Mouse (Mus musculus) liver, embryonic 14.5 days (tissue): ENCODE results near the gene Camk2d. TPM values are rescaled to one million over a fixed set of nuclear protein-coding genes. Genes with fewer than 3 reads are reported as not detected.

Source experiments
- ATAC-seq: fragments of 200-750 bp; cut with Nextera tagmentation; 2 replicates; pipeline ENCODE4 v1.8.0; 2017; ENCODE audit warnings: moderate number of reproducible peaks, mild to moderate bottlenecking, moderate library complexity; ENCODE audit not compliant: insufficient read depth
- DNase-seq, 3 experiments: peaks; one replicate each; pipeline ENCODE4 v3.0.0-alpha.2; 2012 to 2013; ENCODE audit warnings: low read depth in 3 of 3, low spot score in 3 of 3
- H3K27ac ChIP-seq: fragments of 300-500 bp; sonication (generic); 2 replicates; pipeline ENCODE4 v1.5.1; 2014; ENCODE audit warnings: moderate library complexity, mild to moderate bottlenecking, control low read depth, inconsistent platforms
- H3K27me3 ChIP-seq: fragments of 300-500 bp; sonication (generic); 2 replicates; pipeline ENCODE4 v1.6.1; 2014; ENCODE audit warnings: mild to moderate bottlenecking, low read length, moderate library complexity; ENCODE audit not compliant: control insufficient read depth, insufficient read depth
- H3K36me3 ChIP-seq: fragments of 300-500 bp; sonication (generic); replicated peaks from 2 replicates; pipeline ENCODE4 v1.6.1; 2014; ENCODE audit warnings: low read depth; ENCODE audit not compliant: control insufficient read depth, insufficient read depth
- H3K4me1 ChIP-seq, 2 experiments: fragments of 200-500 bp in 1 of 2; fragments of 300-500 bp in 1 of 2; sonication (generic) in 1 of 2; replicated peaks; 2 replicates each; pipeline ENCODE4 v1.6.1; 2012 to 2014; ENCODE audit warnings: antibody characterized with exemption in 1 of 2, inconsistent platforms in 1 of 2, low read length in 1 of 2; ENCODE audit not compliant: control insufficient read depth in 2 of 2, insufficient read depth in 2 of 2
- H3K4me2 ChIP-seq: fragments of 300-500 bp; sonication (generic); 2 replicates; pipeline ENCODE4 v1.6.1; 2014; ENCODE audit warnings: low read depth, mild to moderate bottlenecking, control low read depth, moderate library complexity
- H3K4me3 ChIP-seq, 2 experiments: fragments of 200-500 bp in 1 of 2; fragments of 300-500 bp in 1 of 2; sonication (generic) in 1 of 2; 2 replicates each; pipeline ENCODE4 v1.5.1; 2012 to 2014; ENCODE audit warnings: low read depth in 2 of 2, low read length in 2 of 2, mild to moderate bottlenecking in 2 of 2, control low read depth in 1 of 2, inconsistent platforms in 1 of 2, moderate library complexity in 1 of 2; ENCODE audit not compliant: insufficient read depth in 1 of 2
- H3K9ac ChIP-seq: fragments of 300-500 bp; sonication (generic); replicated peaks from 2 replicates; pipeline ENCODE4 v1.6.1; 2014; ENCODE audit warnings: mild to moderate bottlenecking, control low read depth, moderate library complexity
- H3K9me3 ChIP-seq: fragments of 300-500 bp; sonication (generic); 2 replicates; pipeline ENCODE4 v1.6.1; 2016; ENCODE audit warnings: low read length, mixed read lengths; ENCODE audit not compliant: control insufficient read depth
- CTCF ChIP-seq: IDR thresholded peaks from 2 replicates; pipeline ENCODE4 v1.5.1; 2016; ENCODE audit warnings: antibody characterized with exemption, low read depth, control low read depth
- EP300 ChIP-seq: IDR thresholded peaks from 2 replicates; pipeline ENCODE4 v1.6.1; 2016; ENCODE audit warnings: antibody characterized with exemption, low read depth
- WGBS: fragments of 180-500 bp; shearing (Covaris S2); extraction: QIAGEN DNeasy Blood & Tissue Kit; methylation state at CpG from one replicate; pipeline ENCODE4 v1.1.7; 2014; ENCODE audit not compliant: insufficient replicate concordance; 5-methylcytosine and 5-hydroxymethylcytosine counted together
- polyA plus RNA-seq, 2 experiments: library from polyadenylated mRNA; depleted of rRNA in 1 of 2; stranded (reverse) in 1 of 2; unstranded in 1 of 2; fragments of >200 nt; fragmentation: Nextera tagmentation in 1 of 2; extraction: Ambion mirVana in 1 of 2; gene quantifications; 2 replicates each; pipeline versions ENCODE4 v1.2.1 to v1.2.3; 2012 to 2014

Gene Camk2d
- polyA plus RNA-seq, 2 experiments = 2.2 to 3.7 TPM

DNA sequence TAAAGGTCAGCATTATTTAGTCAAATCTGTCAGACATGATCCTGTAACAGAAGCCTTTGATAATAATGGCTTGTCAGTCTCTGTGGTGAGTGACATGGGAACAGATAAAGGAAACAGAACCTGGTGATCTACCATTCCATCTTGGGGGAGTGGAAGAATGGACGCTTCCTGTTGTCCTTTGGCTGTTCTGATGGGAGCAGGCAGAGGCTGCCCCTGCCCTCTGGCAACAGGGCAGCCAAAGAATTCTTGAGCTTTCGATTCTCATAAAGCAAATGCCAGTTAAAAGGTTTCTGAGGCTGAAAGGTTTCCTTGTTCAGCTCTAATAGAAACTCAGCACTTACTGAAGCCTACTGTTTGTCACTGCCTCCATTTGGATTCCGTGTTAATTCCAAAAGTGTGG is 60.1 kb downstream of the Camk2d start:
- Histone ChIP-seq H3K4me2 (no peak overlapping the region), H3K36me3 (no peaks in the 10 kb centered on the region), H3K9ac (no peak overlapping the region), H3K27me3 (no peaks in the 10 kb centered on the region), H3K27ac (no peak overlapping the region), H3K4me3 (no peak overlapping the region), H3K4me1 (no peaks in the 10 kb centered on the region; a peak in 1 of 4 replicates), H3K9me3 (no peaks in the 10 kb centered on the region)
- TF ChIP-seq CTCF (no peak), EP300 (no peak)
- 61% methylated on average over 3 of the region's 3 CpGs for WGBS
- ATAC-seq (no peak), DNase-seq (no peak)

- TF ChIP-seq EP300 (no peak), CTCF (no peak)
- ATAC-seq (no peak), DNase-seq (no peak)
- Histone ChIP-seq H3K4me2 (no peak overlapping the region), H3K4me1 (no peaks in the 10 kb centered on the region; a peak in 1 of 4 replicates), H3K4me3 (no peak overlapping the region), H3K9me3 (no peaks in the 10 kb centered on the region), H3K36me3 (no peaks in the 10 kb centered on the region), H3K27me3 (no peaks in the 10 kb centered on the region), H3K27ac (no peak overlapping the region), H3K9ac (no peak overlapping the region)
- WGBS = 21% methylated on average over 4 of the region's 4 CpGs
These were observed 61.8 kb downstream of the Camk2d start for GRCm38 (mm10) chr3:126657895-126658294.

- 28% methylated on average over 10 of the region's 10 CpGs for WGBS
- H3K4me3 ChIP-seq = no peak overlapping the region
- no peaks in the 10 kb centered on the region for H3K9me3 ChIP-seq
- TF ChIP-seq EP300 (no peak), CTCF (no peak)
- ATAC-seq = no peak
- H3K4me1 ChIP-seq = no peaks in the 10 kb centered on the region; a peak in 1 of 4 replicates
- H3K36me3 ChIP-seq = no peaks in the 10 kb centered on the region
- no peak overlapping the region for H3K4me2 ChIP-seq
- H3K27ac ChIP-seq = no peak overlapping the region
- no peak for DNase-seq
- H3K27me3 ChIP-seq = no peaks in the 10 kb centered on the region
- H3K9ac ChIP-seq = no peak overlapping the region
These were observed 62.7 kb downstream of the Camk2d start for GRCm38 (mm10) chr3:126658791-126659190.

DNA sequence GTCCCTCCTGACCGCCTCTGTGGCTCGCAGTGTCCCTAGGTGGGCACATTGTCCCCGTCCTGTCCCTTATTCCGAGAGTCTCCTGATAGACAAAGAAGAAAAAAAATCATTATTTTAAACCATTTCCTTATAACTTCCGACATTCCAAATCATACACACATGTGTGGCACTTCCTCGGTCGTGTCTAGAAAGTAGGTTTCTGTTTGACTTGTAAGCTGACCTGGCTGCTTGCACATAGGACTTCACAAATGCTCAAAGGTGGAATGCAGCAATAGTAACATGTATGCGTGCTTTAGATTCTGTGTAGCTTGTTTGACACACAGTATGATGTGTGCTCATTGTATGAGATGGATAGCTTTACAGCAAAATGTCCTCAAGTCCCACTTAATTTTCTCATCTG is 63.1 kb downstream of the Camk2d start:
- 55% methylated on average over 8 of the region's 8 CpGs for WGBS
- no peak overlapping the region for H3K4me2 ChIP-seq
- no peak overlapping the region for H3K4me3 ChIP-seq
- H3K9me3 ChIP-seq = no peaks in the 10 kb centered on the region
- TF ChIP-seq CTCF (no peak), EP300 (no peak)
- DNase-seq (no peak), ATAC-seq (no peak)
- H3K4me1 ChIP-seq = no peaks in the 10 kb centered on the region; a peak in 1 of 4 replicates
- H3K27me3 ChIP-seq = no peaks in the 10 kb centered on the region
- H3K36me3 ChIP-seq = no peaks in the 10 kb centered on the region
- no peak overlapping the region for H3K9ac ChIP-seq
- no peak overlapping the region for H3K27ac ChIP-seq

DNA sequence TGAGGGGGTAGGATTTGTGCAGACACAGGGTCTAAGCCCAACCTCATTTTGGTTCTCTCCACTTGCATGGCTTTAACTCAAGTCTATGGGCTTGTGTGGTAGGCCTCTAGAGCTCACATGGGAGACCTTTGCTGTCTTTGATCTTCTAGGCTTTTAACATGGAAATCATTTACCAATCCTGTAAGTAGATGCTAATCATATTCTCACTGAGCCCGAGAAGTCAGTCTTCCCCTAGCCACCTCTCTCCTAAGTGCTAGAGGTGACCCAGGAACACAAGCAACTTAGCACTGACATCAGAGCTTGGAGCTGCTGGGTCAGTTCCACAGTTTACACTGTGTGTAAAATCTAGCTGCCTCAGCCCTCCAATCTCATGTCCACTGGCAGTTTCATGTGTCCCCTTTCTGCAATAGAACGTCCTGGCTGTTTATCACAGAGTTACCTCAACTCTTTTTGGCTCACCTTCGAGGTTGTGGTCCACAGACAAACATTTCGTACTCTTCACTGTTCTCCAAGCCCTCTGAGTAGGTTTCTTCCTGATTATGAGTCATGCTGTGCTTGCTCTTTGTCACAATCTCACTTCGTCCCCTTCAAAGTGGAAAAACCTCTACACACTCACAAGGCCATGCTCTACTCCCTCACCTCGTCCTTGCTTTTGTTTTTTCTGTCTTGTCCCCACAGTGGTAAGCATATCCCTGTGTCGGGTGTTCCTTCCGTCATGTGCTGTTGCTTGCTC is 63.9 kb downstream of the Camk2d start:
- Histone ChIP-seq H3K4me3 (no peak overlapping the region), H3K36me3 (no peaks in the 10 kb centered on the region), H3K27ac (no peak overlapping the region), H3K4me1 (no peaks in the 10 kb centered on the region; a peak in 1 of 4 replicates), H3K9ac (no peak overlapping the region), H3K27me3 (no peaks in the 10 kb centered on the region), H3K9me3 (no peaks in the 10 kb centered on the region), H3K4me2 (no peak overlapping the region)
- WGBS = 53% methylated on average over 8 of the region's 8 CpGs
- TF ChIP-seq EP300 (no peak), CTCF (no peak)
- no peak for DNase-seq
- no peak for ATAC-seq
